Mouse (Mus musculus): ENCODE data around the gene Mblac2.

GRCm38 (mm10) chr13:81709805-81710204, 1.3 kb upstream of the Mblac2 start:
- TF ChIP-seq GATA1 (IDR thresholded peaks at IDR 0.05; ENCODE audit: borderline replicate concordance, low read length) (no peak), FLI1 (IDR thresholded peaks at IDR 0.05; ENCODE audit: low read length) (no peak)
